Mouse (Mus musculus) left cerebral cortex, postnatal 36 days (tissue): ENCODE data around the gene Cwf19l1. TPM values are rescaled to one million over a fixed set of nuclear protein-coding genes. Genes with fewer than 3 reads are reported as not detected.

Experiments used
- DNase-seq, 2 experiments: peaks; one replicate each; pipeline ENCODE4 v3.0.0; 2021 to 2022; ENCODE audit warnings: low spot score in 2 of 2, mixed read lengths in 1 of 2
- intact Hi-C: fragments of 180-260 bp; cut with DNase I; formaldehyde crosslinking; loops from one replicate; pipeline ENCODE4 v1.15.1; 2025
- total RNA-seq, 2 experiments: library from RNA; stranded (reverse); gene quantifications; 2 replicates each; pipeline ENCODE4 v1.2.3; 2021

The Cwf19l1 gene
- 10 to 100 TPM; 15.9 to 18.4 TPM for total RNA-seq

DNA sequence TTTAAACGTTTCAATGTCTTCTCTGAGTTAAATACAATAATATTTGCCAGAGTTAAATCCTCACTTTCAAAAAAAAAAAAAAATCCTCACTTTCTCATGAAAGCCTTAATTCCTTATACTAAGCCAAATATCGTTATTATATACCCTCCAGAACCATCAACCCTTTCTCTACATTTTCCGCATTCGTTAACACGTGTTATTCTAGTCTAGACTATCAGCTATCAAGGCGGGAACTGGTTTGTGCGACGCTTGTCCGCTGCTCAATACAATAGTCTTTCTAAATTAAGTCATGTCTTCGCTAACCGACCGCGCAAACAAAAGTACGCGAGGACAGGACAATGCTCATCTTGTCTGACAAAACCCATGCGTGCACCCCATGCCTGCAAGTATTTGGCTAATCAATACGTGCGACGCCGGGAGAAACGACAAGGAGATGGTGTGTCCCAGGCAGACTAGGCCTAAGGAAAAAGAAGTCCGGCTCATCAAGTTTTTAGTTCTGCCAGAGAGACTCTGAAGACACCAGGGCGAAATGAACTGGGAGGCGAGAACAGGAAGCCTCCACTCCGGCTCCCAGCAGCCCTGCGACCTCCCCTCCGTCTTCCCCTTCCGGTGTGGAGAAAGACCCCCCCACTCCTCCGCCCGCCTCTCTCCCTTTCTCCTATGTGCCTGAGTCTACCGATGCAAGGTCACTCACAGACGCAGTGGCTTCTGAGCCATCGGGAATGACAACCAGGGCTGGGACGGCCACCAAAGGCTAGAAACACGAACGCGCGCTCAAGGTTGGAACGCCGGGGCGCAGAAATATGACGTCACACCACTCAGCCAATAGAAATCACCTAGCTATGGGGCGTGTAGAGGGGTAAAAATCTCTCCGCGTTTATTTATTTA is at the start of gene Cwf19l1:
Cwf19l1 (minus strand) TSS at position 805 of the 888 bp plus-strand sequence.
- DNase-seq: peak; percentile 85 to 90
- intact Hi-C loops: no loop called here

DNA sequence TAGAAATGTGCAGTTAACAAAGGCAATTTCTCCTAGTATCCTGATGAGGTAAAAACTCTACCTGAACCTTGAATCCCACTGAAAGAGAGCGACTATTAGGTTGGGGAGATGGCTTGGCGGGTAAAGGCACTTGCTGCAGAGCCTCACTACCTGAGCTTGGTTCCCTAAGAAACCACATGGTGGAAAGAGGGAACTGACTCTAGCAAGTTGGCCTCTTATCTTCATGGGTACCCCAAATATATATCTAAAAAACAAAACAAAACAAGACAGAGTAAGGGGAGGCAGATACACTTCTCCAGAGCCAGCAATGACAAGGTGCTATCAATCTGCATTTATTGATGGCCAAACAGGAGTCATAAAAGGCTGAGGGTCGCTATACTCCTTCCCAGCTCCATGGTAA is 48.3 kb upstream of the Cwf19l1 start:
- DNase-seq: no peak
- intact Hi-C loops: no loop called here

DNA sequence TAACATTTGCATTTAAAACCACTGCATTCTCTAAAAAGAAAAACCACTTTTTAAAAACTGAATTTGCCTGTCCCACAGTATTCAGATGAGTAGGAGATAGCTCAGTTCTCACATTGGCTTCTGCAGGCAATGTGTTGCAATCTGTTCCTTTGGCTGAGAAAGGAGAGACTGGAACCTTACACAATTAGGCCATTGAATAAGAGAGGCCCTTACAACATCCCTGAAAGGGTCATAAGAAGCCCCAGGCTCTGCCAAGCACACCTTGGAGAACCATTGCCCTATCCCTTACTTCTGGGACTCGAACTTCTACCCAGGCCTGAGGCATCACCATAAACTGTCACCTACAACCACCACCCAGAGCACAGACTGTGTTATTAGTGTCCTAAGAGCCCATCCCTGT is 44.8 kb upstream of the Cwf19l1 start:
- no peak for DNase-seq
- intact Hi-C loops: no loop called here

DNA sequence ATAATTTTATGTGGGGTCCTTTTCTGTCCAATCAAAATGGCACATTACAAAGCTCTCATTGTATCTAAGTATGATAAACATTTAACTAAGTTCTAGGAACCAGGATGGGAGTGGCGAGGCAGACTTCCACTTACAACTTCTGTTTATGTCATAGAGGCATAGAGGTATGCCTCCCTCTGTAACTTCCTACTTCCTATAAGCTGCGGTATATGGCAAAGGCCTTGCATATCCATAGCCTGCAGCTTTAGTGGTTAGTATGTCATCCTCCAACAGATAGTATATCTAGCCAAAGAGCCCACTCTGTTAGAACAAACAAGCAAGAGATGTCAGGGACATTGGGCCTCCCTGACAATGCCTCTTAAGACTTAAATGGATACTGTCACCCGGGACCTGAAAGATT is 41.1 kb upstream of the Cwf19l1 start:
- intact Hi-C loops: no loop called here
- no peak for DNase-seq

DNA sequence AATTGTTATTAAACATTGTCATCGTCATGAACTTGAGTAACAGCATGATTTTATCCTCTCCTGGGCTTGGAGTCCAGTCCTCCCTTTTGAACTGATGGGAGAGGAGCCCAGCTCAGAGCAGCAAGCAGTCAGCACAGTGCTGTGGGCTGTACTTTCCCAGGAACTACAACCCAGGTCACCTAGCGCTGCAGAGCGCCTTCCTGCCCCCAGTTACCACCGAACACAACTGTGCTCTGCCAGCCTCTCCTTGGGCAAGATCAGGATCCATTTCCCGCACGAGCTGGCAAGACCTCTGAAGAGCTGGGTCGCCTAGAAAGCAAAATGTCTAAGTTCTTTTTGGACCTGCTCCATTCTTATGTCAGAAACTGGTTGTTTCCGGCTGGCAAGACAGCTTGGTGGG is 39.2 kb upstream of the Cwf19l1 start:
- intact Hi-C loops: no loop called here
- DNase-seq: no peak

DNA sequence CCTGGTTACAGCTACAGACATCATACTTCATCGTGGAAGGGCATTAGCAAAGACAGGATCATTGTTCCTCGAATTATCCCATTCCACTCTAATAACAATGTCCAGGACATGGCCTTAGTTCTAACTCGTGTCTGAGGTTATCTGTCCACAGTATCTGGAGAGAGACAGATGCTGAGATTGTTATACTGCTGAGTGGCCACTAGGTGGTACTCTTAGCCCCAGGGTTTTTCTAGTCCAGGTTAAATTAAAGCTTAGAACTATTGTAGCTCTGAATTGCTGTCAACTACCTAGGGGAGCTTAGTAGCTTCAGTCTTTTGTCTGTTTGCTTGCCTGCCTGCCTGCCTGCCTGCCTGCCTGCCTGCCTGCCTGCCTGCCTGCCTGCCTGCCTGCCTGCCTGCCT is 25.8 kb upstream of the Cwf19l1 start:
- DNase-seq: no peak
- intact Hi-C loops: loop anchor here (5.0 kb wide), 1 partner anchor 381 kb away; no protein-coding TSS in a partner anchor

DNA sequence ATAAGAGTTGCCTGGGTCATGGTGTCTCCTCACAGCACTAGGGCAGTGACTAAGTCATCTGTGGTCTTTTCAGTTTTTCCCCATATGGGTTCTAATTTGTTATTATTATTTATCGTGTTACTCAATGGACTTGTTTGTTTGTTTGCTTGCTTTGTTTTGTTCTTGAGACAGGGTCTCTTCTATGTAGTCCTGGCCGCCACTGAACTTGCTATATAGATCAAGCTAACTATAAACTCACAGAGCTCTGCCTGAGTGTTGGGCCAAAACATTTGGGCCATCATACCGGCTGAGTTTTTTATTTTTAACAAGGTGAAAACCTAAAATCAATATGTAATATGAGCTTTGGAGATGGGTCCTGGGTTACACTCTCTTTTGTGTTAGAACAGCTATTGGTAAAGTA is 23.7 kb upstream of the Cwf19l1 start:
- no peak for DNase-seq
- intact Hi-C loops: no loop called here

DNA sequence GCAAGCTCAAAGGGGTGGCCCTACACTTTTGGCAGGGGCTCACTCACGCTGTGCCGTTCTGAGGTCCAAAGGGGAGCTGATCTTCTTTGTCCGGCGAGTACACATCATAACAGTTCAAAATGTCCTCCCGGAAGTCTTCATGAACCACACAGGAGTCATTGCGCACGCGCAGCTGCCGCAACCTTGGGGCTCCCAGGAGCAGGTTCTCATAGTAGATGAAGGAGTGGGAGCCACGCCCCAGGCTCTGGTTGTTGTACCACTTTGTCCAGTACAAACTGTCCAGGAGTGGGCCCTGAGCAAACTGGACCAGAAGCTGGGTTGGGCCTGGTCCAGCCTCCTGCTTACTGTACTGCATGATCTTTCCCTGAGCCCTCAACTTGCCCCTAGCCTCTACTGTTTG is 21.3 kb upstream of the Cwf19l1 start:
- intact Hi-C loops: no loop called here
- no peak for DNase-seq

DNA sequence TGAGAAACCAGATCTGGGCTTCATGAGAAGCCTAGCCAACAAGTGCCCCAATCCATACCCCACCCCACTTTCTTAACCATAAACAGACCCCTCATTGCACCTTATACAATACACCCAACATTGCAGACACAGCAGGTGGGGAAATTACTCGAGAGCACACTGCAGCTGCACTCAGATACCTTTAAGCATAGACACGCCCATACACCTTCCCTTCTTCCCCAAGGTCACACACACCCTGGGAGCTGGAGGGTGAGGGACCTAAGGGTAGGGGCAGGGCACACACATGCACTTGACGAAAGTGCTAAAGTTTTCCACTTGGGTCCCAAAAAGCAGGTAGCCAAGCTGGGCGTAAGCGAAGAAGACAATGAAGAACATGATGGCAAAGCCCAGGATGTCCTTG is 18.1 kb upstream of the Cwf19l1 start:
- intact Hi-C loops: no loop called here
- DNase-seq: no peak

DNA sequence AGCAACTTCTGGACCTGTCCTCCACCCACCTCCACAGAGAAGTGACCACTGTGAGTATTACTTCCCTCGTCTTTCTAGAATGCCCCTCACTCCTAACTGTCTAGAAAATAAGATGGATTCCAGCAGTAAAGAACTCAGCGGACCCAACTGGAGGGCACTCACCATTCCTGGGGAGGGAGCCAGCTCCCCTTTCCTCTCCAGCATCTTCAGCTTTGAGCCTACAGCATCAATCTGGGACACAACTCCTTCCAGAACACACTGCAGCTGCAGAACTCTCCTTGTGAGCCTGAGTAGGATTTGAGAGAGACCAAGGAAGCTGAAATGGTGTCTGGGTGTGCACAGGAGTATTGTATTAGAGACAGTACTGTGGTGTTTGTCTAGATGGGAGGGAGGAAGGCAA is 13.3 kb upstream of the Cwf19l1 start:
- no peak for DNase-seq
- intact Hi-C loops: loop anchor here (10.0 kb wide), 1 partner anchor 394 kb away; the partner anchor contains the start of genes Cox15 and Cutc

DNA sequence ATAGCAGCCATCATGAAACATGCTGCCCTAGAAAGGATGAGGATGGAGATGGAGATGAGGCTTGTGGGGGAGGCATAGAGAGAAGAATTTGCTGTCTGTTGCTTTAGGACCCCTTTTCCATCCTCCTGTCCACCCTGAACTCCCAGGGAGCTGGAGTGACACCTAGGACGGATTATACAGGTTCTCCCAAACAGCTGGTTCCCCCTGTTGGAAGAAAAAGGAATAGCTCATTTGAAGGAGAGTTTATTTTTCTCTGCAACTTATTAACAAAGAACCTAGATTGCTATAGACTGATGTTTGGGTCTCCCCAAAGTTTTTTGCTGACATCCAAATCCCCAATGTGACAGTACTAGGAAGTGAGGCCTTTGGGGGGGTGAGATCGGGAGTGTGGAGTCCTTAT is 12.7 kb upstream of the Cwf19l1 start:
- no peak for DNase-seq
- intact Hi-C loops: loop anchor here (10.0 kb wide), 1 partner anchor 394 kb away; the partner anchor contains the start of genes Cox15 and Cutc

DNA sequence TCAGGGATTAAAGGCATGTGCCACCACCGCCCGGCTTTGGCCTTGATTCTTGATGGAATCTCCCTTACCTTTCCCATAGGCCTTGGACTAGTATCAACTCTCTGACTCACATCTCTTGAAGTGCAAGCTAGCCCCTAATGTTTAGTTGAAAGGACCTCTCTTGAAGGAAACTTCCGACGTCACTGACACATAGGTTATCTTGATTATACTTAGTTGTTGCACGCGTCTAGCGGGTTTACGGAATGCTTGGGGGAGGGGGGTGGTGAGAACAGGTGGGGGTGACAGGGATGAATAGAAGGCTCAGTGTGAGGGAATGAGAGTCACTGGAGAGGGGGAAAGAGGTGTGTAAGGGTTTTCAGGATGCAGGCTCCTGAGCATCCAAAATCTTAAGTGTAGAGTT is 11.3 kb upstream of the Cwf19l1 start:
- DNase-seq: no peak
- intact Hi-C loops: loop anchor here (1.0 to 10.0 kb wide), 2 partner anchors 147 to 392 kb away; partner anchors contain the start of genes Cox15 and Cutc

DNA sequence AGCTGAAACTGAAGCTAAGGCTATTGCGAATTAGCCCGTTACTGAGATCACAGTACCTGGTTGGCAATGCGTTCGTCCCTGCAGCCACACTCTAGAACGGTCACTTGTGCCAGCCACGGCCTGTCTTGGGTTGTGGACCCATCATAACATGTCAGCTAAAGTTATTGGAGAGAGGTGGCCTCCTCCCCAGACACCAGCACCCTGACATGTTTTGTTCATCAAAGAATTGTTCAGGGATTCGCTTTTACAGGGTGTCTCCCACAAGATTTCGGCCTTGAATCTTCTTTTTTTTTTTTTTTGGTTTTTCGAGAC is 10.8 kb upstream of the Cwf19l1 start:
- intact Hi-C loops: loop anchor here (1.0 to 10.0 kb wide), 2 partner anchors 148 to 392 kb away; partner anchors contain the start of genes Cox15 and Cutc

DNA sequence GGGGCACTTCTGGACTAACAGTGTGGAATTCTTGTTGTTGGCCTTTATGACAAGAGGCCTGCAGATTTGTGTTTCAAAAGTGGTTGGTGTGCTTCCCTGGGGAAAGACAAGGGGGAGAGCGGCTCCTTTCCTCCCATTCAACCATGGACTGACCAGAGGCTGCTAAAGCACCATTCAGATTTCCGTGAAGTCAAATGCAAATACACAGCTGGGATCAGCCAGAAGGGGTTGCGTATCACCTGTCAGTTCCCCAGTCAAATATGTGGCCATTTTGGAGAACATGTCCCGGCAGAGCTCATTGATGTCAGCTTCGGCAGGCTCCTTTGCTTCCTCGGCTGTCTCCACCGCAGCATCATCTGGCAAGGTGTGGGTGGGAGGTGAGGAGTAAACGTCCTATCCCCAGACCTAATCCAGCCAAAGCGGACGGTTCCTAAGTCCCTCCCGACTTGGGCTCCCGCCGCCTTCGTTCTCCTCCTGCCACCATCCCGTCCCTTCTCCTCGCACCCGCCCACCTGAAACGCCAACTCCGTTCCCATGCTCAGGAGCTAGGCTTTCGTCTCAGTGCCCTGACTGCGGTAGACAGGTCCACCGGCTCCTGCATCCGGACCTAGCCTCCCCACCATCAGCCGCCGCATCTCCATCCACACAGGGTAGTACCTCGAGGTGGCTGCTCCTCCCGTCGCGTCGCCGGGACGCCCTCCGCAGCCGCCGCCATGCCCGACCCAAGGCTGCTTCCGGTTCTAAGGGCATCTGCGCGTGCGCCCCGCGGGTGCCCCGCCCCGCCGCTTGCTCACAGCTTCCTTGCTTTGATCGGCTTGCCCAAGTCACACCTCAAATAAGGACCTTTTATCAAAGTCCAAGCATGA is 10.3 kb upstream of the Cwf19l1 start, which contains the start of gene Bloc1s2:
Bloc1s2 (minus strand) TSS at position 745 of the 866 bp plus-strand sequence.
- intact Hi-C loops: loop anchor here (1.0 to 10.0 kb wide), 2 partner anchors 148 to 391 kb away; partner anchors contain the start of genes Cox15 and Cutc
- DNase-seq: peak; percentile 90 to 92

More for the DNA sequence above, 10.8 kb upstream of the Cwf19l1 start:
- DNase-seq: no peak

DNA sequence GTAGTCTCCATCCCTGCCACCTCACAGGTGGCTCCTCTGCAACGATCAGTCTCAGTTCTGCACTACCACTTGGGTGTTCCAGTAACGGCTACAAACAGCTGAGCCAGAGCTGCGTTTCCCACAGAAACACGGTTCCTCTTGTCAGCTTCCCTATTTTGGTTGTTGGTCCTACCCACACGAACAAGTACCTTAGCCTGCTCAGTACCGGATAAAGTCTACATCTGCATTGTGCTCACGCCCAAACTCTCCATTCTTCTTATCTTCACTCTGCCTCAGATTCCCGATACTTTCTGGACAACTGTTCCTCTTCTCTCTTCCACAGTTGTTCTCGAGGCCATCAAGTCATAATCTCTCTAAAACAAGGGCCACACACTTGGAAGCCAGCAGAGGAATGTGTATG is 8.7 kb upstream of the Cwf19l1 start:
- intact Hi-C loops: loop anchor here (10.0 kb wide), 1 partner anchor 390 kb away; the partner anchor contains the start of genes Cox15 and Cutc

DNA sequence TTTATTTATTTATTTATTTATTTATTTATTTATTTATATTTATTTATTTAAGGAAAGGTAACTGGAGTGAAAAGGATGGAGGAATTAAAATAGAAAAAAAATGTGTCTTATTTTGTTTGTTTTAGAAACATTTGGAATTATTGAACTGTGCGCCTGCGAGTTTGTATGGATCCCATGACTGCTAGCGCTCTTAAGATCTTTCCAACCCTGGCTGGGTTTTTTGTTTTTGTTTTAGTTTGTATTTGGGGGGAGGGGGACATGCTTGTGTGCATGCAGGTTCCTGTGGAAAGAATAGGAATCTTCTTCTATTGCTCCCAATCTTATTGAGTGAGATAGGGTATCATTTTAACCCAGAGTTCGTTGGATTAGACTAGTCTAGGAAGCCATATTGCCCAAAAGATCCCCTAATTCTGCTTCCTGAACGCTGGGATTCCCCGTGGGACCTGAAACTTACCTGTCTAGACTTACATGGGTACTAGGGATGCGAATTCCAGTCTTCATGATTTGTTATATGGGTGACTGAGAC is 347 bp upstream of the Cwf19l1 start:
- intact Hi-C loops: no loop called here
- no peak for DNase-seq

More for the DNA sequence above, 8.7 kb upstream of the Cwf19l1 start:
- DNase-seq: no peak

DNA sequence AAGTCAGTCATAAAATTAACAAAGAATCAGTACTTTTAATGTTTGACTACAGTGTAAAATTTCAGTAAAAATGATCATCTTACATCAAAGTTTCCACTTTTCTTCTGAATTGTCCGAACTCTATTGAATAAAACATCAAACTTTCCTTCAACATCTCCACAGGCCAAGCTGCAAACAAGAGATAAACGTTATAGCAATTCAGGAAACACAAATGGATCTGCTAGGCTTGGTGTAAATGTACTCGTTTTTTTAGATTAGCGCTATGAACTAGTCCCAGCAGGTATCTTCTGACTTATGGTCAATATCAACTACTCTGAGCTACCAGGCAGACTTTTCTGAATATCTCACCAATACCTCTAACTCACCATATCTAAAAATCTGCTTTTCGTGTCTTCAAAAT is 2.8 kb downstream of the Cwf19l1 start:
- intact Hi-C loops: no loop called here
- DNase-seq: no peak

DNA sequence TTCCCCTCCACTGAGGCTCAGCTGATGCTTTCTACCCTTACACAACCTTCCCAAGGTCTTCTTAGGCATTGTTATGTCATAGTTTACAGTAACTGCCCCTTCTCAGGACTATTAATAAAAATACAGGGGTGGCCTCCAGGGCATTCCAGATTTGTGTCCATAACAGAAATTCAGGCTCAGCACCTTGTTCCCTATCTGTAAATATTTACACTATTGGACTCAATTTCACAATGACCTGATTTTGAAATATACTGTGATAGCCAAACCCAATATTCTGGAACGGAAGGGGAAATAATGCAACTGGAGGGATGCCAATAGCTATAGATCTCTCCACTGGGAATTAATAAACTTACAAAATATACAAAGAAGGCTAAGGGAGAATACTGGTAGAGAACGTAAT is 7.1 kb downstream of the Cwf19l1 start:
- DNase-seq: no peak
- intact Hi-C loops: no loop called here

DNA sequence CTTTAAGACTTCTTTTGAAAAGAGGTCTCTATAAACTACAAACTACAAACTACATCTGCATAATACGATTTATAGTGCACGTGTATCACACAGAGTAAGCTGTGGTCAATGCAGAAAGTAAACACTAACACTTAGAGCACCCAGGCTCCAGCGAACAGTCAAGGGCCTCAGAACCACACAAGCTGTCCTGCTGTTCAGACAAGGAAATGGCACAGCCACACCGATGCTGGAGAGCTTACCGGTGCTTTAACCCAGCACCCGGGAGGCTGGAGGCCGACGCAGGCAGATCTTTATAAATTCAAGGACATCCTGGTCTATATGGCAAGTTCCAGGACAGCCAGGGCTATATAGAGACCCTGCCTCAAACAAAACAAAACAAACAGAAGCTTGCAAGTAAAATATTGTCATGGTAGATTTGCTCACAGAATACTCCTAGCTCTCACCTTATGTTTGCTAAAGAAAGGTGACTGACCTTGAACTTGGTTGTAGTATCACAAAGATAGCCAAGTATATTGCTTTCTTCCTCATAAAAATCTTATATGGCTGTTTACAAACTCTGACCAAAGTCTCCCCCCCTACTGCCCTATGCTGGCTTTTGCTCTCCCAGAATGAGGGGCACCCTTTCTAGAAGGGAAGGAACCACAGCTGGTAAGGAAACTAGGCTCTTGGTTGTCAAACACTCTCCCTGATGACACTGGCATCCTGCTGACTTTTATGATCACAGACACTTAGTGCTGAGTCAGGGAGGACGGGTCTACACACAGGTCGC is 7.8 kb downstream of the Cwf19l1 start:
- intact Hi-C loops: no loop called here
- no peak for DNase-seq
